8 mouse cellular contexts compared by ENCODE assay signal in genomic region chr5:32610801-32611340, GRCm38 (mm10). TPM values are rescaled to one million over a fixed set of nuclear protein-coding genes. Genes with fewer than 3 reads are reported as not detected.
A peak's percentile ranks its signal among the peaks of the same experiment; 100 is the strongest.
DNase-seq lines count a peak whose midpoint lies in the region; ATAC-seq and TF ChIP-seq lines count a peak whose summit lies in the region.

TSS of gene Yes1 (plus strand) at chr5:32611171.

- peak; percentile 72 for DNase-seq in CH12.LX (ENCODE audit: extremely low read depth)
- peak; percentile 46 for DNase-seq in c-Kit-positive CD71-negative TER-119-negative erythroid progenitor cells, embryonic 14.5 days (ENCODE audit: low read depth)
- DNase-seq in kidney, postnatal 25 days: peak; percentile 88 to 95
- peak; percentile 84 for DNase-seq in liver, postnatal 0 days
- peak; percentile 90 for DNase-seq in testis, postnatal 10 days (ENCODE audit: low spot score)

- peak within 1 kb of the TSS; percentile 65 to 95 (median 87) for H3K4me3 ChIP-seq in CH12.LX (replicated peaks in 1 of 3; ENCODE audit: low read depth in 2 of 3, low read length in 2 of 3, poor library complexity in 1 of 3)
- peak within 1 kb of the TSS; percentile 90 for H3K4me3 ChIP-seq in forebrain, embryonic 12.5 days (replicated peaks)
- H3K4me3 ChIP-seq in heart, embryonic 16.5 days (ENCODE audit: low read length): peak within 1 kb of the TSS; percentile 99
- H3K4me3 ChIP-seq in liver, postnatal 0 days (ENCODE audit: low read depth, low read length): peak within 1 kb of the TSS; percentile 85
- peak within 1 kb of the TSS; percentile 93 for H3K4me3 ChIP-seq in neural tube, embryonic 15.5 days (replicated peaks)

- peak within 1 kb of the TSS; percentile 58 for H3K27ac ChIP-seq in CH12.LX (ENCODE audit: insufficient read depth, low read depth)
- peak within 1 kb of the TSS; percentile 92 for H3K27ac ChIP-seq in forebrain, embryonic 12.5 days
- peak within 1 kb of the TSS; percentile 95 for H3K27ac ChIP-seq in heart, embryonic 16.5 days (ENCODE audit: low read length)
- H3K27ac ChIP-seq in liver, postnatal 0 days (ENCODE audit: low read depth): peak within 1 kb of the TSS; percentile 89
- H3K27ac ChIP-seq in neural tube, embryonic 15.5 days (replicated peaks): peak within 1 kb of the TSS; percentile 93

- no peak for TF ChIP-seq RAD21 in CH12.LX (IDR thresholded peaks at IDR 0.05; ENCODE audit: low read depth, low read length)

- dilution Hi-C loops in CH12.LX (cut with MboI; ENCODE audit: extremely low pct_ligation_motif_present, extremely low pct_unique_long_range_greater_than_20kb, low sequenced_read_pairs): no loop called here

- TF ChIP-seq CTCF in CH12.LX (conservative IDR thresholded peaks at IDR 0.05 in 1 of 2, IDR thresholded peaks at IDR 0.05 in 1 of 2; ENCODE audit: low read depth in 2 of 2, low read length in 2 of 2): no peak
- no peak for TF ChIP-seq CTCF in liver, postnatal 0 days (IDR thresholded peaks at IDR 0.05; ENCODE audit: low read depth)

- under 1% methylated on average over 61 of the region's 69 CpGs for WGBS in forebrain, embryonic 12.5 days
- WGBS in heart, embryonic 16.5 days: under 1% methylated on average over 67 of the region's 69 CpGs
- 1% methylated on average over 41 of the region's 69 CpGs for WGBS in liver, postnatal 0 days (ENCODE audit: insufficient replicate concordance)
- under 1% methylated on average over 49 of the region's 69 CpGs for WGBS in neural tube, embryonic 15.5 days

- H3K9me3 ChIP-seq in CH12.LX (replicated peaks; ENCODE audit: low read length): no peaks in the 10 kb centered on the region
- no peaks in the 10 kb centered on the region for H3K9me3 ChIP-seq in forebrain, embryonic 12.5 days
- no peaks in the 10 kb centered on the region for H3K9me3 ChIP-seq in heart, embryonic 16.5 days (replicated peaks; ENCODE audit: control insufficient read depth, low read length)
- no peaks in the 10 kb centered on the region for H3K9me3 ChIP-seq in liver, postnatal 0 days (ENCODE audit: low read length)
- H3K9me3 ChIP-seq in neural tube, embryonic 15.5 days (replicated peaks): no peaks in the 10 kb centered on the region

- ATAC-seq in forebrain, embryonic 12.5 days (ENCODE audit: low FRiP score): peak; percentile 93
- ATAC-seq in heart, embryonic 16.5 days (replicated peaks; ENCODE audit: extremely low read depth, insufficient read depth, low FRiP score): peak; percentile 92
- ATAC-seq in liver, postnatal 0 days: peak; percentile 96
- ATAC-seq in neural tube, embryonic 15.5 days (ENCODE audit: low FRiP score): peak; percentile 94

- peaks cover 0 to 5% of the 10 kb centered on the region in 2 experiments; a peak in 2 of 4 replicates for H3K4me1 ChIP-seq in CH12.LX (ENCODE audit: control insufficient read depth in 1 of 2, insufficient read depth in 2 of 2)
- H3K4me1 ChIP-seq in forebrain, embryonic 12.5 days: peaks cover 9% of the 10 kb centered on the region; the same call in 1 of the 2 replicates
- H3K4me1 ChIP-seq in heart, embryonic 16.5 days (ENCODE audit: control insufficient read depth, insufficient read depth, low read length): peaks cover 21% of the 10 kb centered on the region
- no peaks in the 10 kb centered on the region for H3K4me1 ChIP-seq in liver, postnatal 0 days (ENCODE audit: insufficient read depth)
- peaks cover 21% of the 10 kb centered on the region for H3K4me1 ChIP-seq in neural tube, embryonic 15.5 days

- no peak for TF ChIP-seq EP300 in CH12.LX (IDR thresholded peaks at IDR 0.05; ENCODE audit: low read length)
- TF ChIP-seq EP300 in liver, postnatal 0 days (IDR thresholded peaks at IDR 0.05; ENCODE audit: low read depth): no peak

- H3K79me2 ChIP-seq in CH12.LX (replicated peaks; ENCODE audit: control insufficient read depth, extremely low read depth, insufficient read depth, poor library complexity, severe bottlenecking): no peaks in the 10 kb centered on the region

- peak within 1 kb of the TSS; percentile 72 for H3K9ac ChIP-seq in CH12.LX (ENCODE audit: insufficient read depth, low read depth)
- H3K9ac ChIP-seq in forebrain, embryonic 12.5 days: peak within 1 kb of the TSS; percentile 87
- peak within 1 kb of the TSS; percentile 96 for H3K9ac ChIP-seq in heart, embryonic 16.5 days (ENCODE audit: low read length)
- H3K9ac ChIP-seq in liver, postnatal 0 days (replicated peaks): peak within 1 kb of the TSS; percentile 79
- peak within 1 kb of the TSS; percentile 82 for H3K9ac ChIP-seq in neural tube, embryonic 15.5 days (replicated peaks)

- peak within 1 kb of the TSS; percentile 68 for H3K4me2 ChIP-seq in CH12.LX (ENCODE audit: insufficient read depth, low read depth, poor library complexity, severe bottlenecking)
- peak within 1 kb of the TSS; percentile 62 for H3K4me2 ChIP-seq in forebrain, embryonic 12.5 days
- peak within 1 kb of the TSS; percentile 84 for H3K4me2 ChIP-seq in heart, embryonic 16.5 days (ENCODE audit: low read depth, low read length)
- H3K4me2 ChIP-seq in liver, postnatal 0 days (ENCODE audit: low read depth, low read length): peak within 1 kb of the TSS; percentile 74
- peak within 1 kb of the TSS; percentile 80 for H3K4me2 ChIP-seq in neural tube, embryonic 15.5 days

- H3K27me3 ChIP-seq in CH12.LX (replicated peaks): no peaks in the 10 kb centered on the region
- H3K27me3 ChIP-seq in forebrain, embryonic 12.5 days: no peaks in the 10 kb centered on the region
- H3K27me3 ChIP-seq in heart, embryonic 16.5 days (ENCODE audit: control insufficient read depth, insufficient read depth, low read length): no peaks in the 10 kb centered on the region
- H3K27me3 ChIP-seq in liver, postnatal 0 days (ENCODE audit: insufficient read depth, low read length): 0 out of 2 replicates have a peak, but pooled peaks cover 3% of the 10 kb centered on the region
- no peaks in the 10 kb centered on the region for H3K27me3 ChIP-seq in neural tube, embryonic 15.5 days (replicated peaks)

- in situ Hi-C loops in CH12.LX (cut with MboI; ENCODE audit: low pct_ligation_motif_present, low pct_unique_long_range_greater_than_20kb, low sequenced_read_pairs): no loop called here

- TF ChIP-seq POLR2A in CH12.LX (IDR thresholded peaks at IDR 0.05; ENCODE audit: low read depth, low read length): peak; percentile 95

- H3K36me3 ChIP-seq in CH12.LX (replicated peaks in 1 of 2; ENCODE audit: control insufficient read depth in 1 of 2, insufficient read depth in 1 of 2, low read length in 1 of 2): no peaks in the 10 kb centered on the region
- H3K36me3 ChIP-seq in forebrain, embryonic 12.5 days (replicated peaks): no peaks in the 10 kb centered on the region
- no peaks in the 10 kb centered on the region for H3K36me3 ChIP-seq in heart, embryonic 16.5 days (ENCODE audit: control insufficient read depth, insufficient read depth)
- H3K36me3 ChIP-seq in liver, postnatal 0 days (replicated peaks; ENCODE audit: insufficient read depth, low read length): no peaks in the 10 kb centered on the region
- H3K36me3 ChIP-seq in neural tube, embryonic 15.5 days: no peaks in the 10 kb centered on the region

TF ChIP-seq in CH12.LX, 34 proteins besides CTCF, POLR2A, EP300 and RAD21 (continues in another document):
- TF ChIP-seq IRF4 (IDR thresholded peaks at IDR 0.05; ENCODE audit: low read depth, low read length): no peak; the same call in 1 of the 2 replicates
- TF ChIP-seq ETS1 (conservative IDR thresholded peaks at IDR 0.05; ENCODE audit: low read depth, low read length): no peak
- TF ChIP-seq ZNF384 (IDR thresholded peaks at IDR 0.05; ENCODE audit: low read depth, low read length): no peak
- TF ChIP-seq NELFE (IDR thresholded peaks at IDR 0.05; ENCODE audit: low read depth, low read length): peak; percentile 83
- TF ChIP-seq USF2 (conservative IDR thresholded peaks at IDR 0.05; ENCODE audit: low read depth, low read length): no peak
- peak; percentile 32; the same call in 1 of the 2 replicates for TF ChIP-seq BHLHE40 (IDR thresholded peaks at IDR 0.05; ENCODE audit: low read depth, low read length)
- TF ChIP-seq CHD2 (IDR thresholded peaks at IDR 0.05; ENCODE audit: low read length): no peak
- TF ChIP-seq MYC (IDR thresholded peaks at IDR 0.05; ENCODE audit: low read depth, low read length): 0 out of 2 replicates have a peak, but pooled peaks have one; percentile 28
- TF ChIP-seq ZKSCAN1 (IDR thresholded peaks at IDR 0.05; ENCODE audit: borderline replicate concordance, low read depth, low read length): no peak
- TF ChIP-seq SIN3A (IDR thresholded peaks at IDR 0.05; ENCODE audit: low read length): peak; percentile 47; the same call in 1 of the 2 replicates
- peak; percentile 74 for TF ChIP-seq NRF1 (IDR thresholded peaks at IDR 0.05; ENCODE audit: low read depth, low read length)
- peak; percentile 70 for TF ChIP-seq TCF12 (IDR thresholded peaks at IDR 0.05; ENCODE audit: low read depth, low read length)
- 0 out of 2 replicates have a peak, but pooled peaks have one; percentile 83 for TF ChIP-seq UBTF (IDR thresholded peaks at IDR 0.05; ENCODE audit: low read depth, low read length)
- no peak for TF ChIP-seq JUN (IDR thresholded peaks at IDR 0.05; ENCODE audit: insufficient read depth, low read depth, low read length)
- TF ChIP-seq GABPA (IDR thresholded peaks at IDR 0.05; ENCODE audit: insufficient replicate concordance, low read depth, low read length): no peak
- TF ChIP-seq HCFC1 (IDR thresholded peaks at IDR 0.05; ENCODE audit: low read depth, low read length): peak; percentile 65
- TF ChIP-seq MEF2A (IDR thresholded peaks at IDR 0.05; ENCODE audit: borderline replicate concordance, low read depth, low read length): 0 out of 2 replicates have a peak, but pooled peaks have one; percentile 20
- no peak for TF ChIP-seq JUND (conservative IDR thresholded peaks at IDR 0.05; ENCODE audit: low read depth, low read length)
- TF ChIP-seq POLR2AphosphoS2 (IDR thresholded peaks at IDR 0.05; ENCODE audit: low read depth, low read length): 0 out of 2 replicates have a peak, but pooled peaks have one; percentile 44
- TF ChIP-seq ZMIZ1 (IDR thresholded peaks at IDR 0.05; ENCODE audit: low read depth, low read length): peak; percentile 82
- TF ChIP-seq PAX5 (IDR thresholded peaks at IDR 0.05; ENCODE audit: low read length): no peak
- TF ChIP-seq TBP (conservative IDR thresholded peaks at IDR 0.05; ENCODE audit: low read depth, low read length): 0 out of 2 replicates have a peak, but pooled peaks have one; percentile 40
- no peak for TF ChIP-seq MAZ (IDR thresholded peaks at IDR 0.05; ENCODE audit: low read depth, low read length)

RNA-seq across cellular contexts. Expression of gene Yes1, which starts in this region (rescaled TPM):
- total RNA-seq in CH12.LX (2012; rRNA removed): 2.2 and 2.6 TPM in 2 replicates
- 4.1 and 4.8 TPM in 2 replicates for total RNA-seq in CH12.LX (2014; rRNA removed)
- polyA plus RNA-seq in CH12.LX (2012; ENCODE audit: insufficient read length, low read depth): 2.0 and 2.4 TPM in 2 replicates
- polyA plus RNA-seq in forebrain, embryonic 12.5 days (2016; fragmentation: Nextera tagmentation; extraction: Ambion mirVana): 32.6 and 34.2 TPM in 2 replicates
- 22.9 and 23.9 TPM in 2 replicates for polyA plus RNA-seq in heart, embryonic 16.5 days (2015; fragmentation: Nextera tagmentation; extraction: Ambion mirVana)
- polyA plus RNA-seq in liver, postnatal 0 days (2015; fragmentation: Nextera tagmentation; extraction: Ambion mirVana): 5.7 and 6.4 TPM in 2 replicates
- 18.8 and 21.0 TPM in 2 replicates for polyA plus RNA-seq in neural tube, embryonic 15.5 days (2015; fragmentation: Nextera tagmentation; extraction: Ambion mirVana)

Comparison
In these comparisons a context has a peak if more than half of its experiments do, and no peak if none do; other contexts are left out.
1. Peak in every context shown above with its lines: DNase-seq, ATAC-seq, H3K4me3 ChIP-seq and H3K27ac ChIP-seq.